ENCODE assay signal across 8 mouse cellular contexts in the genomic region with DNA sequence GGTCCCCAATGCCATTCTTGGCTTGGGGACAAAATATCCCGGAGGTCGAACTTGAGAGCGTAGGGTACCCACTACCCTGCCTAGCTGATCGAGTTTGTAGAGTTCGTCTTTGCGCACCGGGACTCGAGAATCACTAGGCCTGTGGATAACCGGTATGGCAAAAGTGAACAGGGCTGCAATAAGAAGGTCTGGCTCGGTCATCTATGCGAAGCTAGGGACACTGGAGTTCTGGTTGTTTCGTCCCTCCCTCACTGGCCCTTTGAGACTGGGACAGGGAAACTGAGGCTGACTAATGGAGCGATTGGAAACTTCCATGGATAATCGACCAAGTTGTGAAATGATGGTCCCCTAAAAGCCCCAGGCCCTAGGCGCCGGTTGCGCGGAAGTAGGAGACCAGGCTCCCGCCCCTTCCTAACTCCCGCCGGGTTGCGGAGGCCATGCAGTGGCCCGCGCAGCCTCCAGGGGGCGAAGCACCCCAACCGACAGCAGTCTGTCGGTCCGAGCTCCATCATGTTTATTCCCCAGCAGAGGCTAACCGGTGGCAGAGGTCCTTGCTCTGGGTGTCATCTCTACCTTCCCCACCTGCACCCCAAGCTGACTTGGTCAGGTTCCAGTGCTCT. TPM values are rescaled to one million over a fixed set of nuclear protein-coding genes. Genes with fewer than 3 reads are reported as not detected.
A peak's percentile ranks its signal among the peaks of the same experiment; 100 is the strongest.
DNase-seq lines count a peak whose midpoint lies in the region; ATAC-seq and TF ChIP-seq lines count a peak whose summit lies in the region.

No protein-coding gene starts in this region.

- WGBS in embryonic facial prominence, embryonic 13.5 days = under 1% methylated on average over 29 of the region's 29 CpGs
- under 1% methylated on average over 29 of the region's 29 CpGs for WGBS in liver, embryonic 16.5 days (ENCODE audit: insufficient replicate concordance)
- under 1% methylated on average over 29 of the region's 29 CpGs for WGBS in neural tube, embryonic 11.5 days

- peak overlapping the region; percentile 89 for H3K4me3 ChIP-seq in embryonic facial prominence, embryonic 13.5 days
- H3K4me3 ChIP-seq in liver, embryonic 16.5 days (ENCODE audit: low read depth, low read length) = peak overlapping the region; percentile 85
- H3K4me3 ChIP-seq in neural tube, embryonic 11.5 days (ENCODE audit: low read depth, low read length) = peak overlapping the region; percentile 78
- H3K4me3 ChIP-seq in testis, adult 2 months (ENCODE audit: control insufficient read depth, low read depth, low read length) = peak overlapping the region; percentile 62

- peak; percentile 94 for DNase-seq in CD4-positive, CD25-positive, alpha-beta regulatory T cell, adult 2 months (ENCODE audit: low read depth, low spot score)
- DNase-seq in adrenal gland, postnatal 4 days (ENCODE audit: low spot score in 2 of 2) = peak; percentile 74 to 81
- DNase-seq in heart, adult 9 months (ENCODE audit: low spot score in 2 of 2) = peak; percentile 85 to 86
- DNase-seq in kidney, adult 8-10 months = peak; percentile 74 to 85
- peak; percentile 86 for DNase-seq in neural tube, embryonic 11.5 days (ENCODE audit: low spot score)

- peak overlapping the region; percentile 86 for H3K9ac ChIP-seq in embryonic facial prominence, embryonic 13.5 days
- H3K9ac ChIP-seq in liver, embryonic 16.5 days (ENCODE audit: low read depth, low read length) = peak overlapping the region; percentile 60
- peak overlapping the region; percentile 74 for H3K9ac ChIP-seq in neural tube, embryonic 11.5 days (ENCODE audit: low read length)

- H3K36me3 ChIP-seq in embryonic facial prominence, embryonic 13.5 days = peaks cover 6% of the 10 kb centered on the region
- H3K36me3 ChIP-seq in liver, embryonic 16.5 days (ENCODE audit: control insufficient read depth, insufficient read depth) = 0 out of 2 replicates have a peak, but pooled peaks cover under 1% of the 10 kb centered on the region
- no peaks in the 10 kb centered on the region for H3K36me3 ChIP-seq in neural tube, embryonic 11.5 days (ENCODE audit: control insufficient read depth, insufficient read depth, low read length)
- H3K36me3 ChIP-seq in testis, adult 2 months (ENCODE audit: control insufficient read depth, insufficient read depth, low read length) = no peaks in the 10 kb centered on the region

- H3K4me1 ChIP-seq in embryonic facial prominence, embryonic 13.5 days = peaks cover 46% of the 10 kb centered on the region
- H3K4me1 ChIP-seq in liver, embryonic 16.5 days (ENCODE audit: control insufficient read depth, low read depth, low read length) = peaks cover 50% of the 10 kb centered on the region
- H3K4me1 ChIP-seq in neural tube, embryonic 11.5 days (ENCODE audit: control insufficient read depth, insufficient read depth, low read length) = peaks cover 11% of the 10 kb centered on the region
- peaks cover 29% of the 10 kb centered on the region for H3K4me1 ChIP-seq in testis, adult 2 months (ENCODE audit: control insufficient read depth, insufficient read depth, low read length)

- no peaks in the 10 kb centered on the region for H3K27me3 ChIP-seq in embryonic facial prominence, embryonic 13.5 days
- H3K27me3 ChIP-seq in liver, embryonic 16.5 days (ENCODE audit: control insufficient read depth, insufficient read depth, low read depth, low read length) = no peaks in the 10 kb centered on the region
- no peaks in the 10 kb centered on the region for H3K27me3 ChIP-seq in neural tube, embryonic 11.5 days (ENCODE audit: control insufficient read depth, insufficient read depth, low read length)
- H3K27me3 ChIP-seq in testis, adult 2 months (ENCODE audit: control insufficient read depth, insufficient read depth, low read length) = no peaks in the 10 kb centered on the region

- H3K9me3 ChIP-seq in embryonic facial prominence, embryonic 13.5 days = no peaks in the 10 kb centered on the region
- H3K9me3 ChIP-seq in liver, embryonic 16.5 days (replicated peaks; ENCODE audit: control insufficient read depth, low read length) = no peaks in the 10 kb centered on the region
- H3K9me3 ChIP-seq in neural tube, embryonic 11.5 days (ENCODE audit: control insufficient read depth, low read length) = no peaks in the 10 kb centered on the region

- H3K4me2 ChIP-seq in embryonic facial prominence, embryonic 13.5 days = peak overlapping the region; percentile 88
- peak overlapping the region; percentile 96 for H3K4me2 ChIP-seq in liver, embryonic 16.5 days (ENCODE audit: low read depth, low read length)
- H3K4me2 ChIP-seq in neural tube, embryonic 11.5 days (ENCODE audit: low read depth) = peak overlapping the region; percentile 98

- no peak; the same call in 1 of the 2 replicates for ATAC-seq in embryonic facial prominence, embryonic 13.5 days (ENCODE audit: insufficient number of reproducible peaks, insufficient read depth, low FRiP score, low TSS enrichment, low read depth)
- ATAC-seq in liver, embryonic 16.5 days (ENCODE audit: low read depth) = peak; percentile 47
- peak; percentile 48 for ATAC-seq in neural tube, embryonic 11.5 days (ENCODE audit: insufficient read depth, low FRiP score, low TSS enrichment)

- peak; percentile 20; the same call in 1 of the 2 replicates for TF ChIP-seq POLR2A in testis, adult 2 months (IDR thresholded peaks at IDR 0.05; ENCODE audit: control insufficient read depth, low read depth, low read length)

- peak overlapping the region; percentile 95 for H3K27ac ChIP-seq in embryonic facial prominence, embryonic 13.5 days
- peak overlapping the region; percentile 98 for H3K27ac ChIP-seq in liver, embryonic 16.5 days (ENCODE audit: low read length)
- peak overlapping the region; percentile 21 for H3K27ac ChIP-seq in neural tube, embryonic 11.5 days (ENCODE audit: low read depth, low read length)
- H3K27ac ChIP-seq in testis, adult 2 months (ENCODE audit: control insufficient read depth, insufficient read depth, low read depth, low read length) = peak overlapping the region; percentile 55

- peak; percentile 66 for TF ChIP-seq CTCF in testis, adult 2 months (IDR thresholded peaks at IDR 0.05; ENCODE audit: control insufficient read depth, insufficient read depth, insufficient replicate concordance, low read depth, low read length)

RNA-seq across cellular contexts. Expression of gene Klf16, which starts 1.1 kb away (rescaled TPM):
- 10 to 100 TPM; 14.2 to 16.5 TPM for total RNA-seq in adrenal gland, postnatal 4 days (2021)
- polyA plus RNA-seq in embryonic facial prominence, embryonic 13.5 days (2015; fragmentation: Nextera tagmentation; extraction: Ambion mirVana) = 9.5 and 12.0 TPM in 2 replicates
- 9.6 and 10.7 TPM in 2 replicates for polyA plus RNA-seq in liver, embryonic 16.5 days (2015; fragmentation: Nextera tagmentation; extraction: Ambion mirVana)
- polyA plus RNA-seq in neural tube, embryonic 11.5 days (2014; fragmentation: Nextera tagmentation; extraction: Ambion mirVana) = 4.5 and 5.5 TPM in 2 replicates
- 7.5 and 7.7 TPM in 2 replicates for polyA plus RNA-seq in testis, adult 2 months (2012; rRNA removed)

RNA-seq across cellular contexts. Expression of gene Abhd17a, which starts 11.9 kb away (rescaled TPM):
- total RNA-seq in adrenal gland, postnatal 4 days (2021) = 100 to 1,000 TPM; 106 to 112 TPM
- 84.6 and 85.3 TPM in 2 replicates for polyA plus RNA-seq in embryonic facial prominence, embryonic 13.5 days (2015; fragmentation: Nextera tagmentation; extraction: Ambion mirVana)
- 31.4 and 35.9 TPM in 2 replicates for polyA plus RNA-seq in liver, embryonic 16.5 days (2015; fragmentation: Nextera tagmentation; extraction: Ambion mirVana)
- polyA plus RNA-seq in neural tube, embryonic 11.5 days (2014; fragmentation: Nextera tagmentation; extraction: Ambion mirVana) = 119 and 120 TPM in 2 replicates
- polyA plus RNA-seq in testis, adult 2 months (2012; rRNA removed) = 246 and 291 TPM in 2 replicates

RNA-seq across cellular contexts. Expression of gene Rexo1, which starts 16.9 kb away (rescaled TPM):
- total RNA-seq in adrenal gland, postnatal 4 days (2021) = 10 to 100 TPM; 71.7 to 78.9 TPM
- 25.9 and 31.3 TPM in 2 replicates for polyA plus RNA-seq in embryonic facial prominence, embryonic 13.5 days (2015; fragmentation: Nextera tagmentation; extraction: Ambion mirVana)
- polyA plus RNA-seq in liver, embryonic 16.5 days (2015; fragmentation: Nextera tagmentation; extraction: Ambion mirVana) = 10.9 and 12.1 TPM in 2 replicates
- polyA plus RNA-seq in neural tube, embryonic 11.5 days (2014; fragmentation: Nextera tagmentation; extraction: Ambion mirVana) = 30.7 and 31.4 TPM in 2 replicates
- polyA plus RNA-seq in testis, adult 2 months (2012; rRNA removed) = 201 and 214 TPM in 2 replicates

RNA-seq across cellular contexts. Expression of gene Scamp4, which starts 24.4 kb away (rescaled TPM):
- total RNA-seq in adrenal gland, postnatal 4 days (2021) = 10 to 100 TPM; 49.5 to 51.8 TPM
- polyA plus RNA-seq in embryonic facial prominence, embryonic 13.5 days (2015; fragmentation: Nextera tagmentation; extraction: Ambion mirVana) = 79.6 and 95.1 TPM in 2 replicates
- polyA plus RNA-seq in liver, embryonic 16.5 days (2015; fragmentation: Nextera tagmentation; extraction: Ambion mirVana) = 35.3 and 38.3 TPM in 2 replicates
- 72.1 and 77.7 TPM in 2 replicates for polyA plus RNA-seq in neural tube, embryonic 11.5 days (2014; fragmentation: Nextera tagmentation; extraction: Ambion mirVana)
- polyA plus RNA-seq in testis, adult 2 months (2012; rRNA removed) = 58.8 and 61.6 TPM in 2 replicates

RNA-seq across cellular contexts. Expression of gene Adat3, which starts 24.4 kb away (rescaled TPM):
- total RNA-seq in adrenal gland, postnatal 4 days (2021) = 1 to 10 TPM; 4.0 to 4.9 TPM
- 5.9 and 9.1 TPM in 2 replicates for polyA plus RNA-seq in embryonic facial prominence, embryonic 13.5 days (2015; fragmentation: Nextera tagmentation; extraction: Ambion mirVana)
- polyA plus RNA-seq in liver, embryonic 16.5 days (2015; fragmentation: Nextera tagmentation; extraction: Ambion mirVana) = 3.2 and 3.7 TPM in 2 replicates
- 8.0 and 10.9 TPM in 2 replicates for polyA plus RNA-seq in neural tube, embryonic 11.5 days (2014; fragmentation: Nextera tagmentation; extraction: Ambion mirVana)
- 46.6 and 56.1 TPM in 2 replicates for polyA plus RNA-seq in testis, adult 2 months (2012; rRNA removed)

Comparison
In these comparisons a context has a peak if more than half of its experiments do, and no peak if none do; other contexts are left out.
1. H3K27ac ChIP-seq: peak in every context shown above with its lines; median percentile 98 in liver, embryonic 16.5 days; 95 in embryonic facial prominence, embryonic 13.5 days; 55 in testis, adult 2 months; 21 in neural tube, embryonic 11.5 days.